Mouse (Mus musculus) neural tube, embryonic 10.5 days (tissue): ENCODE measurements at regions not wholly inside any gene's neighbourhood (a gene's known extent, or its start where the extent isn't known, plus 50 kb on each side); places are given as distances from the start of the nearest gene placed in this dataset.

Experiments
- DNase-seq: peaks from one replicate; pipeline ENCODE4 v3.0.0-alpha.2; 2017; ENCODE audit warnings: low spot score; ENCODE audit errors: extremely low spot score

GRCm38 (mm10) chr14:106365624-106366118 lies 259.7 kb downstream of the Trim52 start:
- DNase-seq, result no peak

DNA sequence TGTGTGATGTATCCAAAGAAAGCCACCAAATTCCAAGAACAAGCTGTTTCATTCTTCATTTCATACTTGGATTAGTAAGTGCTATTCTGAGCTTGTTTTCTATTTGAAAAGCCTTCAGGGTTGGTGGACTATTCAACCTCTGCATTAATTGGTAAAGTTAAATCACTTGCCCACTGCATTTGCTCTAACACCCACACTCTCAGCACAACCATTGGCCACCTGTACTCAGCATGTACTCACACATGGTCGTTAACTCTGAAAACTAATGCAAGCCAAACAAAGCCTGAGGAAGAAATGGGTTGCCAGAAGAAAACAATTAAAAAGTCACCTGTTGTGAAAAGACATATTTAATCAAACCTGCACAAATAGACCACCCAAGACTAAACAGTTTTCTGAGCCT lies 267.5 kb downstream of the Trim52 start:
- DNase-seq, result no peak

GRCm38 (mm10) chr14:106379645-106380044 lies 273.6 kb downstream of the Trim52 start:
- DNase-seq, result no peak

DNA sequence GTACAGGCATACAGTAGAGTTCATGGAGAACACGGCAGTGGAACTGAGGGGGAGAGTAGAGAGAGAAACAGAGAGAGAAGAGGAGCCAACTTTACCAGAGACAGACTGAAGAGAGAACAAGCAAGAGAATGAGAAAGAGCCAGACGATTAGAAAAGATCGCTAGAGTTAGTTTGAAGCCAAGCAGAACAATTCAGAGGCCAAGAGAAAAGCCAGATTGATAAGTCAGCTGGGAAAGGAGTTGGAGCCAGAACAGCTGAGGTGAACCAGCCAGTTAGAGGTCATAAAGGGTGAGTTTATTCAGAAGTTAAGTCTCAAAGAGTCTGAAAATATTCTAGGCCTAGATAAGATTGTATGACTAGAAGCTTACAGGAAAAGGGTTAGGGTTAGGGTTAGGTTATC lies 281.7 kb downstream of the Trim52 start:
- no peak for DNase-seq

- DNase-seq, result no peak
Observed at GRCm38 (mm10) chr14:106390546-106390945, 284.5 kb downstream of the Trim52 start.

DNA sequence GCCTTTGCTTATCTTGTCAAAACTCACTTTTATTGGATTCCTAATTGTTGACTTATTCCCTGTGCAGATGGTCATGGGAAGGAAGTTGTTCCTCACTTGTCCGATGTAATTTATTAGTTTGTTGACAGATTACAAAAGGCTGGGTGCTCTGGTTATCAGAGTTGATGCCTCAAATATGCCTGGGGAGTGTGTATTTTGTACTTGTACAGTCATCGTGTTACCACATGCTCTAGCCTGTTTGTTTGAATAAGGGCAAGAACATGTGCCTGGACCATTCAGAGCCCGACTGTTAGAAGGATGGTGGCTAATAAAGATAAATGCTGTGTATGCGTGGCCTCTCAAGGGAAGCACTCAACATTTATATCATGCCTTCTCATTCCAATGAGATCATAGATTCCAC lies 288.0 kb downstream of the Trim52 start:
- no peak for DNase-seq

GRCm38 (mm10) chr14:106412917-106413558 lies 307.0 kb downstream of the Trim52 start:
- DNase-seq, result no peak

DNA sequence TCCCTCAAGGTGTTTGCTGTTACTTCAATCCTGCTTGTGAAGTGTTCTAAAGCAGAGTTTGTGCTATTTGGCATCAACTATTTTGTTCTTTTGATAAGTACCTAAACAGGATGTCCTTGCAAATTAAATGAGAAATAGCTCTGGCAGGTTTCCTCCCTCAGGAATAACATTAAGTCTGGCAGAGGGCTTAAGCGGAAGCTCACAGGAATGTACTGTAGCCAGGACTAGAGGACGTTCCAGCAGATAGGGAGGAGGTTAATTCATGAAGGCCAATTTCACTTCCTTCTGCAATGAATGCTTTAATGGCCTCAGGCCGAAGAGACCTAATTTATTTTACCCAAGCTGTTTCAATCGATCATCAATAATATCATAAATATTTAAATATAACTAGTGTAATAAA lies 318.7 kb downstream of the Trim52 start:
- DNase-seq, result no peak

GRCm38 (mm10) chr14:106428594-106428993 lies 322.6 kb downstream of the Trim52 start:
- DNase-seq, result no peak

DNA sequence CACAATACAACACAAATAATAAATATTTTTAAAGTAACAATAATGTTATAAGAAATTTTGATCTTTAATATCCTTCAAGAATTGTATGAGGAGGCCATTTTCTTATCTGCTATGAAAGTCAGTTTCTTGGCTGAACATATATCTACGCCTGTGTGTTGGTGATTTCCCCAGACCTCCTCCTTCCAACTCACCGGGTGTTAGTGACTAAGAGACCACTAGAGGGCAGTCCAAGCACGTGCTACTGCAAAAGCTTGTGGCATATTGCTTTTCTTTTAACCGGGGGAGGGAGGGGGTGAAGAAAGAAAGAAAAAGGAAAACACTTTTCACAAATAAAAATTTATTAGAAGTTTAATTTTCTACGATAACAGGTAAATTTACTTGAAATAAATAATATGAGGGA lies 333.3 kb downstream of the Trim52 start:
- DNase-seq, result peak; percentile 44

DNA sequence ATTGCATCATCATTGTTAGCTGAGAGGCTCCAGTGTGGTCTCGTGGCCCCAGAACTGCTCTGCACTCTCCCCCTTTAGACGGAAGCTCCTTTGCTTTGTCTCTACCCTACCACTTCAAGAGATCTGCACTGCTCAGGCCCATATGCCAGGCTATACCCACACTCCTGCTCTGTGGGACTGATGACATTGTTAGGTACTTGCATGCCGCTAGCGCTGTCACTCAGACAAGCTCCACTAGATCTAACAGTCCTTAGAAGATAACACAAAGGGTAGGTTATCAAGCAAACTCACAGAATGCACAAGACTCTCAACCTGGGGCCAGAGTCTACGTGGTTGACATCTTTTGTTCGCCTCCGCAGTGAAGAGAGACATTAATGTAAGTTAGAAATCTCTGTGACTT lies 383.1 kb downstream of the Trim52 start:
- DNase-seq, result no peak

- DNase-seq, result no peak
Observed at GRCm38 (mm10) chr14:106491389-106491788, 385.4 kb downstream of the Trim52 start.

GRCm38 (mm10) chr14:106500344-106501135 lies 394.5 kb downstream of the Trim52 start:
- no peak for DNase-seq

GRCm38 (mm10) chr14:106506921-106507320 lies 400.9 kb downstream of the Trim52 start:
- no peak for DNase-seq

- DNase-seq, result no peak
Observed at GRCm38 (mm10) chr14:106518552-106519358, 412.8 kb downstream of the Trim52 start.

GRCm38 (mm10) chr14:106520808-106521207 lies 414.8 kb downstream of the Trim52 start:
- DNase-seq, result no peak

GRCm38 (mm10) chr14:106550150-106550549 lies 444.2 kb downstream of the Trim52 start:
- DNase-seq, result no peak

DNA sequence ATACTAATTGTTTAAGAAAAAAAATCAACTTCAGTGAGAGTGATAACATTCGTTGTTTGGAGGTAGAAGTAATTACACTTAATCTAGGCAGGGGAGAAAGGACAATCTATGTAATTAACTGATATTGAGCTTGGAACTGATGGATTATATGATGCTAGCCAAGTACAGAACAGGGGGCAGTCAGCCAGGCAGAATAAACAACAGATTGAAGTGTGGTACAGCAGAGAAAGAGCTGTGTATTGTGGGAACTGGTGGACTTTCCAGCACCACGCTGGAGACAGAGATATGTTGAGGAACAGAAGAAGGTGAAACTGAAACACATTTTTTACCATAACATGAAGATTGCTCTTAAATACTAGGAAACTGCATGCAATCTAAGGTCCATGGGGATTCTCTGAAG lies 473.3 kb downstream of the Trim52 start:
- DNase-seq, result no peak

GRCm38 (mm10) chr14:106581886-106582285 lies 475.9 kb downstream of the Trim52 start:
- DNase-seq, result no peak

DNA sequence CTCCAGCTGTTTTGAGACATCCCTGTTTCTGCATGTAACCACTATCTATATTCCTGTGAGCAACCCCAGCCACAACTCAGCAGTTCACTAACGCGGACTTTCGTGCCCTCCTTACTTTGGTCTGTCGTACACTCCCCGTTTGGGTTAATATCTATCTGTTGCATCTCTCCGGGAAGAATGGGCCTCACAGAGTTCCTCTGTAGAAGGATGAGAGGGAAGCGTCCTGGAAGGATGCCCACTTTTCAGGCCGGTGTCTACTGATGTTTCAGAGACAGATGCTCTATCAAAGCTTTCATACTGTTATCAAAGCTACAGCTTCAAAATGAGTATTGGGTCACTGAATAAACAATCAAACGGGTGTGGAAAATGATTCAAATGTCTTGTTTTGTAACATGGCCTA lies 487.4 kb downstream of the Trim52 start:
- no peak for DNase-seq

DNA sequence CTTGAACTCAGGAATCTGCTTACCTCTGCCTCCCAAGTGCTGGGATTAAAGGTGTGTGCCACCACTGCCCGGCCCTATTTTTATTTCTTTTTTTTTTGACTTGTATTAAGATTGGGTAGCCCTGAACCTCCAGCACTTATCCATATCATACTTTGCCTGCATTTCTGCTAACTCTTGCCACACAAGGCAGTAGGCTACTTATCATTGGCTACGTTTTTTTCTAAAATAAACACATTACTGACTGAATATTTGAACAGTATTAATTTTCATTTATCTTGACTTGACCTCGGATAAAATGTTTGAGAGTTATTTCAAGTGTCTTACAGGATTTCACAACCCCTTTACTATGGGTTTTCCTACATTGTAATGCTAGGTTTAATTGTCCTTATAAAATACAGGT lies 488.0 kb downstream of the Trim52 start:
- no peak for DNase-seq

- DNase-seq, result no peak
Observed at GRCm38 (mm10) chr14:106607041-106607440, 501.0 kb downstream of the Trim52 start.
